8 mouse cellular contexts compared by ENCODE assay signal in the genomic region with DNA sequence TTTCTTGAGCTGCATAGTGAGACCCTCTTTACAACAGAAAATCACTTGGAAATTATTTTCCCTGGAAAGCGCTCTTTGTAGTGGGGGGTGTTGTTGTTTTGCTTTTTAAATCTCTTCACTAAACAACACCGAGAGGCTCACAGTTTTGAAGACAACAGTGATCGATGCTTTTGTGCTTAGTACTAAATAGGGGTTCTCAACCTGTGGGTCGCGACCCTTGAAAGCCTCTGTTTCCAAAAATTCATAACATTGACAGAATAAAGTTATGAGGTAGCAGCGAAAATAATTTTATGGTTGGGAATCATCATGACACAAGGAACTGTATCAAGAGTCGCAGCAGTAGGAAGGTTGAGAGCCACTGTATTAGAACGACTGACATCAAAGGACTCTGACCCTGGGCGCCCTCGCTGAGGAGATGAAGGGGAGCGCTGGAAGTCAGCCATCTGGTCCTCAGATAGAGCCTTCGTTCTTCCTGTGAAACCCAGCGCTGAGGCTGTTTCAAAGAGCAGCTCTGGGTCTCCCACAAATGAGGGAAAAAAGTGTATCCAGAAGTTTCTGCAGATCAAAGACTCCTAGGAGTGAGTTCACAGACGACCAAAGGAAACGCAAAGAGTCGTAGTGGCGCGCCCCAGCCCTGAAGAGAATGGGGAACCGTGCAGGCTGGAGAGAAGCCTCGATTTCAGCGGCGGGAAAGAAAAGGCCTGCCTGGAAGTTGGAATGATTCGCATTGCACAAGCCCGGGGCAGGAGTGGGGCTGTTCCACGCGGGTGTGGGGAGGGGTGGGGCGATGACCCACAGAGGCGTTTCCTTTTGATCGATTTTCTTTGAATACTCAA. TPM values are rescaled to one million over a fixed set of nuclear protein-coding genes. Genes with fewer than 3 reads are reported as not detected.
DNase-seq lines count a peak whose midpoint lies in the region; ATAC-seq and TF ChIP-seq lines count a peak whose summit lies in the region.

No protein-coding gene starts in this region.

- no peak for TF ChIP-seq EP300 in liver, embryonic 14.5 days (IDR thresholded peaks at IDR 0.05; ENCODE audit: low read depth)

- peak; percentile 59 for DNase-seq in ZHBTc4 (ENCODE audit: low read depth, low spot score)
- peak; percentile 66 for DNase-seq in embryo, embryonic 10.5 days (ENCODE audit: low spot score)
- no peak for DNase-seq in liver, embryonic 14.5 days (ENCODE audit: low read depth in 3 of 3, low spot score in 3 of 3)
- DNase-seq in right cerebral cortex, postnatal 10 days (ENCODE audit: low spot score in 2 of 2), result no peak
- no peak for DNase-seq in spleen, postnatal 10 days (ENCODE audit: low spot score in 2 of 2)
- DNase-seq in Muller cell, postnatal 12 days (ENCODE audit: inconsistent ontology term), result no peak

- 0 out of 2 replicates have a peak, but pooled peaks cover 5% of the 10 kb centered on the region for H3K4me1 ChIP-seq in hindbrain, embryonic 13.5 days (replicated peaks)
- 0 out of 4 replicates have a peak, but pooled peaks cover 0 to 2% of the 10 kb centered on the region in 2 experiments for H3K4me1 ChIP-seq in liver, embryonic 14.5 days (replicated peaks; ENCODE audit: control insufficient read depth in 2 of 2, insufficient read depth in 2 of 2, low read length in 1 of 2)
- H3K4me1 ChIP-seq in neural tube, embryonic 15.5 days, result peaks cover 8% of the 10 kb centered on the region; the same call in 1 of the 2 replicates

- H3K9me3 ChIP-seq in hindbrain, embryonic 13.5 days, result no peaks in the 10 kb centered on the region
- no peaks in the 10 kb centered on the region for H3K9me3 ChIP-seq in liver, embryonic 14.5 days (ENCODE audit: control insufficient read depth, low read length)
- H3K9me3 ChIP-seq in neural tube, embryonic 15.5 days (replicated peaks), result no peaks in the 10 kb centered on the region

- WGBS in hindbrain, embryonic 13.5 days, result 23% methylated on average over 29 of the region's 29 CpGs
- WGBS in liver, embryonic 14.5 days (ENCODE audit: insufficient replicate concordance), result 15% methylated on average over 29 of the region's 29 CpGs
- WGBS in neural tube, embryonic 15.5 days, result 22% methylated on average over 29 of the region's 29 CpGs

- H3K27ac ChIP-seq in hindbrain, embryonic 13.5 days, result no peak overlapping the region
- H3K27ac ChIP-seq in liver, embryonic 14.5 days, result no peak overlapping the region
- no peak overlapping the region for H3K27ac ChIP-seq in neural tube, embryonic 15.5 days (replicated peaks)

- H3K9ac ChIP-seq in hindbrain, embryonic 13.5 days, result no peak overlapping the region
- no peak overlapping the region for H3K9ac ChIP-seq in liver, embryonic 14.5 days (replicated peaks)
- no peak overlapping the region for H3K9ac ChIP-seq in neural tube, embryonic 15.5 days (replicated peaks)

- H3K4me3 ChIP-seq in hindbrain, embryonic 13.5 days, result no peak overlapping the region
- H3K4me3 ChIP-seq in liver, embryonic 14.5 days (ENCODE audit: insufficient read depth in 1 of 2, low read depth in 2 of 2, low read length in 2 of 2), result no peak overlapping the region
- no peak overlapping the region for H3K4me3 ChIP-seq in neural tube, embryonic 15.5 days (replicated peaks)

- no peak for ATAC-seq in hindbrain, embryonic 13.5 days (ENCODE audit: low FRiP score)
- no peak for ATAC-seq in liver, embryonic 14.5 days (ENCODE audit: insufficient read depth)
- ATAC-seq in neural tube, embryonic 15.5 days (ENCODE audit: low FRiP score), result no peak

- TF ChIP-seq CTCF in liver, embryonic 14.5 days (IDR thresholded peaks at IDR 0.05; ENCODE audit: low read depth), result no peak

- H3K4me2 ChIP-seq in hindbrain, embryonic 13.5 days, result peak overlapping the region; percentile 25
- H3K4me2 ChIP-seq in liver, embryonic 14.5 days (ENCODE audit: low read depth), result peak overlapping the region; percentile 23
- H3K4me2 ChIP-seq in neural tube, embryonic 15.5 days, result peak overlapping the region; percentile 45

- no peaks in the 10 kb centered on the region for H3K36me3 ChIP-seq in hindbrain, embryonic 13.5 days
- H3K36me3 ChIP-seq in liver, embryonic 14.5 days (replicated peaks; ENCODE audit: control insufficient read depth, insufficient read depth, low read depth), result no peaks in the 10 kb centered on the region
- no peaks in the 10 kb centered on the region for H3K36me3 ChIP-seq in neural tube, embryonic 15.5 days

- no peaks in the 10 kb centered on the region for H3K27me3 ChIP-seq in hindbrain, embryonic 13.5 days
- no peaks in the 10 kb centered on the region; the same call in 1 of the 2 replicates for H3K27me3 ChIP-seq in liver, embryonic 14.5 days (ENCODE audit: control insufficient read depth, insufficient read depth, low read length)
- H3K27me3 ChIP-seq in neural tube, embryonic 15.5 days (replicated peaks), result 0 out of 2 replicates have a peak, but pooled peaks cover 6% of the 10 kb centered on the region

RNA-seq across cellular contexts. Expression of a gene that starts 37.3 kb away (rescaled TPM):
- polyA plus RNA-seq in hindbrain, embryonic 13.5 days (2015; fragmentation: Nextera tagmentation; extraction: Ambion mirVana), result 6.5 and 7.2 TPM in 2 replicates
- 0.93 and 1.4 TPM in 2 replicates for polyA plus RNA-seq in liver, embryonic 14.5 days (2012; rRNA removed)
- 0.98 and 1.2 TPM in 2 replicates for polyA plus RNA-seq in liver, embryonic 14.5 days (2014; fragmentation: Nextera tagmentation; extraction: Ambion mirVana)
- polyA plus RNA-seq in neural tube, embryonic 15.5 days (2015; fragmentation: Nextera tagmentation; extraction: Ambion mirVana), result 4.8 and 5.5 TPM in 2 replicates

Comparison
In these comparisons a context has a peak if more than half of its experiments do, and no peak if none do; other contexts are left out.
1. DNase-seq: peak in ZHBTc4 (single experiment) and embryo, embryonic 10.5 days (single experiment); none in liver, embryonic 14.5 days (0 of 3), right cerebral cortex, postnatal 10 days (0 of 2), spleen, postnatal 10 days (0 of 2) and Muller cell, postnatal 12 days (single experiment).
2. Peak in every context shown above with its lines, with median percentiles within 50 percentile points of each other: H3K4me2 ChIP-seq.